10 mouse cellular contexts compared by ENCODE assay signal in genomic region chr9:61226596-61227384, GRCm38 (mm10).
DNase-seq lines count a peak whose midpoint lies in the region; ATAC-seq lines count a peak whose summit lies in the region.
"Had no signal": no experiment of that assay in that cellular context is flagged by ENCODE, and none has a peak within 500 bp of the region (broad histone marks: within the 10 kb centered on the region; RNA-seq: fewer than 3 reads in every experiment).

No protein-coding gene starts in this region.

- H3K27me3 ChIP-seq in neural tube, embryonic 11.5 days (ENCODE audit: control insufficient read depth, insufficient read depth, low read length), result no peaks in the 10 kb centered on the region
- H3K27me3 ChIP-seq in neural tube, embryonic 15.5 days (replicated peaks), result peaks cover 13% of the 10 kb centered on the region; the same call in 1 of the 2 replicates
- H3K27me3 ChIP-seq in embryonic facial prominence, embryonic 13.5 days, result peaks cover 15% of the 10 kb centered on the region

- no peak overlapping the region for H3K9ac ChIP-seq in neural tube, embryonic 11.5 days (ENCODE audit: low read length)
- no peak overlapping the region for H3K9ac ChIP-seq in neural tube, embryonic 15.5 days (replicated peaks)
- H3K9ac ChIP-seq in embryonic facial prominence, embryonic 13.5 days, result 0 out of 2 replicates have a peak overlapping the region, but pooled peaks have one; percentile 27
- H3K9ac ChIP-seq: embryonic facial prominence, embryonic 12.5 days had no signal

- no peaks in the 10 kb centered on the region for H3K36me3 ChIP-seq in neural tube, embryonic 11.5 days (ENCODE audit: control insufficient read depth, insufficient read depth, low read length)
- H3K36me3 ChIP-seq in neural tube, embryonic 15.5 days, result no peaks in the 10 kb centered on the region
- H3K36me3 ChIP-seq in embryonic facial prominence, embryonic 13.5 days, result no peaks in the 10 kb centered on the region
- H3K36me3 ChIP-seq: embryonic facial prominence, embryonic 12.5 days had no signal

- 76% methylated on average over 12 of the region's 12 CpGs for WGBS in neural tube, embryonic 11.5 days
- 83% methylated on average over 11 of the region's 12 CpGs for whole genome bisulfite sequencing in neural tube, embryonic 15.5 days
- 84% methylated on average over 11 of the region's 12 CpGs for WGBS in embryonic facial prominence, embryonic 13.5 days

- H3K27ac ChIP-seq in neural tube, embryonic 11.5 days (ENCODE audit: low read depth, low read length), result no peak overlapping the region
- H3K27ac ChIP-seq in neural tube, embryonic 15.5 days (replicated peaks), result no peak overlapping the region
- no peak overlapping the region for H3K27ac ChIP-seq in embryonic facial prominence, embryonic 13.5 days
- H3K27ac ChIP-seq: embryonic facial prominence, embryonic 12.5 days had no signal

- no peaks in the 10 kb centered on the region for H3K9me3 ChIP-seq in neural tube, embryonic 11.5 days (ENCODE audit: control insufficient read depth, low read length)
- H3K9me3 ChIP-seq in neural tube, embryonic 15.5 days (replicated peaks), result no peaks in the 10 kb centered on the region
- peaks cover 4% of the 10 kb centered on the region for H3K9me3 ChIP-seq in embryonic facial prominence, embryonic 13.5 days
- H3K9me3 ChIP-seq: embryonic facial prominence, embryonic 12.5 days had no signal

- H3K4me2 ChIP-seq in neural tube, embryonic 11.5 days (ENCODE audit: low read depth), result no peak overlapping the region
- H3K4me2 ChIP-seq in neural tube, embryonic 15.5 days, result no peak overlapping the region
- H3K4me2 ChIP-seq in embryonic facial prominence, embryonic 13.5 days, result no peak overlapping the region

- no peak overlapping the region for H3K4me3 ChIP-seq in neural tube, embryonic 11.5 days (ENCODE audit: low read depth, low read length)
- H3K4me3 ChIP-seq in neural tube, embryonic 15.5 days (replicated peaks), result no peak overlapping the region
- H3K4me3 ChIP-seq in embryonic facial prominence, embryonic 13.5 days, result no peak overlapping the region
- H3K4me3 ChIP-seq: embryonic facial prominence, embryonic 12.5 days had no signal

- H3K4me1 ChIP-seq in neural tube, embryonic 11.5 days (ENCODE audit: control insufficient read depth, insufficient read depth, low read length), result peaks cover 14% of the 10 kb centered on the region
- peaks cover 19% of the 10 kb centered on the region for H3K4me1 ChIP-seq in neural tube, embryonic 15.5 days
- H3K4me1 ChIP-seq in embryonic facial prominence, embryonic 13.5 days, result peaks cover 12% of the 10 kb centered on the region

- ATAC-seq in neural tube, embryonic 11.5 days (ENCODE audit: insufficient read depth, low FRiP score, low TSS enrichment), result no peak
- no peak for ATAC-seq in neural tube, embryonic 15.5 days (ENCODE audit: low FRiP score)
- no peak for ATAC-seq in embryonic facial prominence, embryonic 13.5 days (ENCODE audit: insufficient number of reproducible peaks, insufficient read depth, low FRiP score, low TSS enrichment, low read depth)

- peak; percentile 25 for DNase-seq in heart, postnatal 4 days
- DNase-seq in heart, adult 8-10 months (ENCODE audit: low spot score), result no peak
- peak; percentile 40 for DNase-seq in neural tube, embryonic 11.5 days (ENCODE audit: low spot score)
- DNase-seq in thymus, postnatal 36 days, result peak; percentile 37 to 40
- no peak for DNase-seq in cerebellum, postnatal 4 days (ENCODE audit: low spot score in 2 of 2)
- DNase-seq in Muller cell, postnatal 12 days (ENCODE audit: inconsistent ontology term), result no peak
- DNase-seq: right cerebral cortex, postnatal 25 days had no signal

Comparison
In these comparisons a context has a peak if more than half of its experiments do, and no peak if none do; other contexts are left out.
1. DNase-seq: peak in heart, postnatal 4 days (single experiment), neural tube, embryonic 11.5 days (single experiment) and thymus, postnatal 36 days (2 of 2); none in heart, adult 8-10 months (single experiment), cerebellum, postnatal 4 days (0 of 2) and Muller cell, postnatal 12 days (single experiment).